Mouse (Mus musculus): Measurements from ENCODE around the gene Gm20708. TPM values are rescaled to one million over a fixed set of nuclear protein-coding genes. Genes with fewer than 3 reads are reported as not detected.
"Not testable (repeated sequence)": the region's sequence is repeated elsewhere in the genome, so short reads cannot be mapped to it uniquely, and the experiment has no call there.

The Gm20708 gene
- polyA plus RNA-seq, 1 experiment from 2014 or later, result 0.31 TPM

GRCm38 (mm10) chr11:117783683-117784309 lies 25.7 kb upstream of the Gm20708 start:
- H3K9me3 ChIP-seq, result no peaks in the 10 kb centered on the region
- peak overlapping the region; percentile 49 for H3K4me3 ChIP-seq
- WGBS, result 31% methylated on average over 10 of the region's 10 CpGs
- H3K4me1 ChIP-seq (replicated peaks), result peaks cover 51% of the 10 kb centered on the region
- no peak for DNase-seq (ENCODE audit: low spot score)
- peaks cover 68% of the 10 kb centered on the region for H3K27me3 ChIP-seq (ENCODE audit: insufficient read depth, poor library complexity, severe bottlenecking)
- peak overlapping the region; percentile 81 for H3K27ac ChIP-seq
- H3K36me3 ChIP-seq, result no peaks in the 10 kb centered on the region

- Histone ChIP-seq H3K27me3 (ENCODE audit: insufficient read depth, poor library complexity, severe bottlenecking) (peaks cover 59% of the 10 kb centered on the region), H3K4me1 (replicated peaks) (peaks cover 39% of the 10 kb centered on the region), H3K9me3 (no peaks in the 10 kb centered on the region), H3K4me3 (no peak overlapping the region), H3K27ac (no peak overlapping the region), H3K36me3 (no peaks in the 10 kb centered on the region)
- 12% methylated on average over 10 of the region's 10 CpGs for WGBS
- DNase-seq (ENCODE audit: low spot score), result peak; percentile 67
Observed at GRCm38 (mm10) chr11:117786294-117786693, 23.2 kb upstream of the Gm20708 start.

GRCm38 (mm10) chr11:117788481-117788880 lies 21.0 kb upstream of the Gm20708 start:
- not testable (repeated sequence) for H3K4me3 ChIP-seq
- H3K4me1 ChIP-seq (replicated peaks), result peaks cover 29% of the 10 kb centered on the region
- WGBS, result 87% methylated on average over 7 of the region's 7 CpGs

GRCm38 (mm10) chr11:117790286-117790685 lies 19.2 kb upstream of the Gm20708 start:
- peaks cover 42% of the 10 kb centered on the region for H3K27me3 ChIP-seq (ENCODE audit: insufficient read depth, poor library complexity, severe bottlenecking)

More at GRCm38 (mm10) chr11:117788481-117788880, 21.0 kb upstream of the Gm20708 start:
- peaks cover 57% of the 10 kb centered on the region for H3K27me3 ChIP-seq (ENCODE audit: insufficient read depth, poor library complexity, severe bottlenecking)
- not testable (repeated sequence) for DNase-seq (ENCODE audit: low spot score); H3K36me3 ChIP-seq; H3K27ac ChIP-seq; H3K9me3 ChIP-seq

GRCm38 (mm10) chr11:117790703-117791440 lies 18.6 kb upstream of the Gm20708 start:
- Histone ChIP-seq H3K27ac (peak overlapping the region; percentile 53; the same call in 1 of the 2 replicates), H3K4me3 (peak overlapping the region; percentile 28), H3K27me3 (ENCODE audit: insufficient read depth, poor library complexity, severe bottlenecking) (peaks cover 36% of the 10 kb centered on the region), H3K36me3 (no peaks in the 10 kb centered on the region), H3K9me3 (no peaks in the 10 kb centered on the region), H3K4me1 (replicated peaks) (peaks cover 28% of the 10 kb centered on the region)
- no peak for DNase-seq (ENCODE audit: low spot score)
- 29% methylated on average over 23 of the region's 23 CpGs for WGBS

More at GRCm38 (mm10) chr11:117790286-117790685, 19.2 kb upstream of the Gm20708 start:
- H3K4me1 ChIP-seq (replicated peaks), result peaks cover 27% of the 10 kb centered on the region
- DNase-seq (ENCODE audit: low spot score), result peak; percentile 79
- no peaks in the 10 kb centered on the region for H3K36me3 ChIP-seq
- 4% methylated on average over 14 of the region's 14 CpGs for whole genome bisulfite sequencing
- peak overlapping the region; percentile 28 for H3K4me3 ChIP-seq
- peak overlapping the region; percentile 53; the same call in 1 of the 2 replicates for H3K27ac ChIP-seq
- H3K9me3 ChIP-seq, result no peaks in the 10 kb centered on the region

- no peaks in the 10 kb centered on the region for H3K9me3 ChIP-seq
- no peak for DNase-seq (ENCODE audit: low spot score)
- WGBS, result 85% methylated on average over 9 of the region's 9 CpGs
- no peak overlapping the region for H3K4me3 ChIP-seq
- no peaks in the 10 kb centered on the region for H3K36me3 ChIP-seq
- peaks cover 32% of the 10 kb centered on the region for H3K4me1 ChIP-seq (replicated peaks)
- peaks cover 36% of the 10 kb centered on the region for H3K27me3 ChIP-seq (ENCODE audit: insufficient read depth, poor library complexity, severe bottlenecking)
- H3K27ac ChIP-seq, result no peak overlapping the region
Observed at GRCm38 (mm10) chr11:117791441-117791761, 18.1 kb upstream of the Gm20708 start.

GRCm38 (mm10) chr11:117792281-117792888 lies 17.1 kb upstream of the Gm20708 start:
- 8% methylated on average over 22 of the region's 22 CpGs for WGBS
- peak overlapping the region; percentile 12 for H3K27ac ChIP-seq
- peak; percentile 37 for DNase-seq (ENCODE audit: low spot score)
- peak overlapping the region; percentile 36 for H3K4me3 ChIP-seq
- no peaks in the 10 kb centered on the region for H3K36me3 ChIP-seq
- H3K9me3 ChIP-seq, result no peaks in the 10 kb centered on the region
- H3K4me1 ChIP-seq (replicated peaks), result peaks cover 37% of the 10 kb centered on the region
- peaks cover 36% of the 10 kb centered on the region for H3K27me3 ChIP-seq (ENCODE audit: insufficient read depth, poor library complexity, severe bottlenecking)

GRCm38 (mm10) chr11:117794035-117794551 lies 15.4 kb upstream of the Gm20708 start:
- Histone ChIP-seq H3K27me3 (ENCODE audit: insufficient read depth, poor library complexity, severe bottlenecking) (peaks cover 36% of the 10 kb centered on the region), H3K4me3 (no peak overlapping the region), H3K4me1 (replicated peaks) (peaks cover 43% of the 10 kb centered on the region), H3K9me3 (no peaks in the 10 kb centered on the region), H3K36me3 (no peaks in the 10 kb centered on the region), H3K27ac (no peak overlapping the region)
- WGBS, result 66% methylated on average over 4 of the region's 4 CpGs
- DNase-seq (ENCODE audit: low spot score), result no peak

- 49% methylated on average over 5 of the region's 5 CpGs for WGBS
- H3K27ac ChIP-seq, result 0 out of 2 replicates have a peak overlapping the region, but pooled peaks have one; percentile 12
Observed at GRCm38 (mm10) chr11:117796954-117797353, 12.5 kb upstream of the Gm20708 start.

GRCm38 (mm10) chr11:117797511-117798159 lies 11.8 kb upstream of the Gm20708 start, which contains the start of gene 6030468B19Rik:
Gene 6030468B19Rik, plus strand, starts transcription at chr11:117797660.
- Histone ChIP-seq H3K9me3 (no peaks in the 10 kb centered on the region), H3K4me3 (0 out of 2 replicates have a peak within 1 kb of the TSS, but pooled peaks have one; percentile 5), H3K27me3 (ENCODE audit: insufficient read depth, poor library complexity, severe bottlenecking) (peaks cover 9% of the 10 kb centered on the region), H3K36me3 (no peaks in the 10 kb centered on the region), H3K27ac (peak within 1 kb of the TSS; percentile 19), H3K4me1 (replicated peaks) (peaks cover 22% of the 10 kb centered on the region)
- no peak for DNase-seq (ENCODE audit: low spot score)
- 59% methylated on average over 9 of the region's 9 CpGs for WGBS

More at GRCm38 (mm10) chr11:117796954-117797353, 12.5 kb upstream of the Gm20708 start:
- no peaks in the 10 kb centered on the region for H3K9me3 ChIP-seq
- H3K36me3 ChIP-seq, result no peaks in the 10 kb centered on the region
- no peak for DNase-seq (ENCODE audit: low spot score)
- peaks cover 16% of the 10 kb centered on the region for H3K27me3 ChIP-seq (ENCODE audit: insufficient read depth, poor library complexity, severe bottlenecking)
- no peak overlapping the region for H3K4me3 ChIP-seq
- H3K4me1 ChIP-seq (replicated peaks), result peaks cover 29% of the 10 kb centered on the region

GRCm38 (mm10) chr11:117798160-117798541 lies 11.3 kb upstream of the Gm20708 start:
- WGBS, result 48% methylated on average over 2 of the region's 2 CpGs
- peaks cover 6% of the 10 kb centered on the region for H3K27me3 ChIP-seq (ENCODE audit: insufficient read depth, poor library complexity, severe bottlenecking)

GRCm38 (mm10) chr11:117799174-117799573 lies 10.3 kb upstream of the Gm20708 start:
- peaks cover 18% of the 10 kb centered on the region for H3K4me1 ChIP-seq (replicated peaks)
- H3K4me3 ChIP-seq, result peak overlapping the region; percentile 1; the same call in 1 of the 2 replicates

More at GRCm38 (mm10) chr11:117798160-117798541, 11.3 kb upstream of the Gm20708 start:
- Histone ChIP-seq H3K4me1 (replicated peaks) (peaks cover 21% of the 10 kb centered on the region), H3K36me3 (no peaks in the 10 kb centered on the region), H3K4me3 (0 out of 2 replicates have a peak overlapping the region, but pooled peaks have one; percentile 5), H3K27ac (peak overlapping the region; percentile 0; the same call in 1 of the 2 replicates), H3K9me3 (no peaks in the 10 kb centered on the region)
- no peak for DNase-seq (ENCODE audit: low spot score)

More at GRCm38 (mm10) chr11:117799174-117799573, 10.3 kb upstream of the Gm20708 start:
- DNase-seq (ENCODE audit: low spot score), result no peak
- Histone ChIP-seq H3K9me3 (no peaks in the 10 kb centered on the region), H3K36me3 (no peaks in the 10 kb centered on the region), H3K27ac (no peak overlapping the region), H3K27me3 (ENCODE audit: insufficient read depth, poor library complexity, severe bottlenecking) (no peaks in the 10 kb centered on the region)
- WGBS, result 80% methylated on average over 5 of the region's 5 CpGs

All from hindbrain, embryonic 10.5 days (tissue).